Mouse (Mus musculus): ENCODE measurements around the gene Brpf3. TPM values are rescaled to one million over a fixed set of nuclear protein-coding genes. Genes with fewer than 3 reads are reported as not detected.

Gene Brpf3
- polyA plus RNA-seq, 1 experiment from 2014 or later: 6.0 TPM

DNA sequence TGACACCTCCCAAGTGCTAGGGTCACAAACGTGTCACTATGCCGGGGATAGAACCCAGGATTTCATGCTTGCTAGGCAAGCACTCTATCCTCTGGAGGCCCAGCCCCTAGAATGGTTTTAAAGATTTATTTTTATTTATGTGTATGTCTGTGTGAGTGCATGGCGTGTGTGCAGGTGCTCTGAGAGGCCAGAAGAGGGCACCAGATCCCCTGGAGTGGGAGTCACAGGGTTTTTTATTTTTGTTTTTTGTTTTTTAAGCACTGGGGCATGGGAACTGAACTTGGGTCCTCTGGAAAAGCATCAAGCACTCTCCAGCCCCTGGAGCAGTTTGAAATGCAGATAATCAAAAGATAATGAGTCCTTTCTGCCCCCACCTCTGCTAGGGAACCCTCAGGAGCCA lies 24.1 kb upstream of the Brpf3 start:
- Histone ChIP-seq H3K4me1 (ENCODE audit: insufficient read depth, low read depth, low read length) (no peaks in the 10 kb centered on the region), H3K9me3 (ENCODE audit: low read length) (no peaks in the 10 kb centered on the region), H3K4me3 (ENCODE audit: low read depth, low read length) (no peak overlapping the region), H3K4me2 (replicated peaks; ENCODE audit: low read depth, low read length) (no peak overlapping the region), H3K27me3 (replicated peaks; ENCODE audit: insufficient read depth, low read length) (no peaks in the 10 kb centered on the region), H3K27ac (ENCODE audit: low read length) (no peak overlapping the region), H3K9ac (replicated peaks; ENCODE audit: low read depth) (no peak overlapping the region), H3K36me3 (ENCODE audit: insufficient read depth, low read length) (no peaks in the 10 kb centered on the region)
- WGBS: 91% methylated on average over 3 of the region's 3 CpGs
- TF ChIP-seq EP300 (IDR thresholded peaks at IDR 0.05) (no peak), CTCF (IDR thresholded peaks at IDR 0.05) (peak; percentile 27; the same call in 1 of the 2 replicates)
- DNase-seq (ENCODE audit: low spot score): no peak
- ATAC-seq: no peak

DNA sequence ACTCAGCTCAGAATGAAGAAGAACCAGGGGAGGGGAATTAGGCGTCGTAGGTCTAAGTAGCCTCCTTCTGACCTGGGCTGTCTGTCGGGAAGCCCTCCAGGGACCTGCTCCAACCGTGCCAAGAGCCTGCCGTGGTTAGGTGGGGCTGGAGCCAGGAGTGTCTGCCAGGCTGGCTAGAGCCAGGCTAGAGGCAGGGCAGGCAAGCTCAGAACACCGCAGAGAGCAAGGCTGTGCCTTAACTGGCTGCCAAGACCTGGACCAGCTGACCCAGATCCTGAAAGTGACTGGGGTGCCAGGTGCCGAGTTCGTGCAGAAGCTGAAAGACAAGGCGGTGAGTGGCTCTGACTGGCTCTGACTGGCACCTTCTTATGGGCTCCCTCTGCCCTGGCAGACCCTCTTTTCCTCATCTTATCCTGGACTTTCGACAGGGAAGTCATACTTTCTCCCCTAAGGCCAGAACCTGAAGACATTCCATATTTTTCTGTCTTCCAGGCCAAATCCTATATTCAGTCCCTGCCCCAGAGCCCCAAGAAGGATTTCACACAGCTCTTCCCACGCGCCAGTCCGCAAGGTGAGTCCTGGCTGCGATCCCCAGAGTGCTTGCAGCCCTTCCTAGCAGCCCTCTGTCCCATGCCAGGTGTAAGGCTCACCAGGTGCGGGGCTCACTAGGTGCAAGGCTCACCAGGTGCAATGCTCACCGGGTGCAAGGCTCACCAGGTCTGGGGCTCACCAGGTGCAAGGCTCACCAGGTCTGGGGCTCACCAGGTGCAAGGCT lies 23.5 kb upstream of the Brpf3 start:
- DNase-seq (ENCODE audit: low spot score) (no peak), ATAC-seq (no peak)
- Histone ChIP-seq H3K9me3 (ENCODE audit: low read length) (no peaks in the 10 kb centered on the region), H3K27me3 (replicated peaks; ENCODE audit: insufficient read depth, low read length) (no peaks in the 10 kb centered on the region), H3K27ac (ENCODE audit: low read length) (no peak overlapping the region), H3K36me3 (ENCODE audit: insufficient read depth, low read length) (no peaks in the 10 kb centered on the region), H3K9ac (replicated peaks; ENCODE audit: low read depth) (no peak overlapping the region), H3K4me2 (replicated peaks; ENCODE audit: low read depth, low read length) (no peak overlapping the region), H3K4me1 (ENCODE audit: insufficient read depth, low read depth, low read length) (no peaks in the 10 kb centered on the region), H3K4me3 (ENCODE audit: low read depth, low read length) (no peak overlapping the region)
- 81% methylated on average over 16 of the region's 16 CpGs for WGBS
- TF ChIP-seq EP300 (IDR thresholded peaks at IDR 0.05) (no peak), CTCF (IDR thresholded peaks at IDR 0.05) (no peak)

DNA sequence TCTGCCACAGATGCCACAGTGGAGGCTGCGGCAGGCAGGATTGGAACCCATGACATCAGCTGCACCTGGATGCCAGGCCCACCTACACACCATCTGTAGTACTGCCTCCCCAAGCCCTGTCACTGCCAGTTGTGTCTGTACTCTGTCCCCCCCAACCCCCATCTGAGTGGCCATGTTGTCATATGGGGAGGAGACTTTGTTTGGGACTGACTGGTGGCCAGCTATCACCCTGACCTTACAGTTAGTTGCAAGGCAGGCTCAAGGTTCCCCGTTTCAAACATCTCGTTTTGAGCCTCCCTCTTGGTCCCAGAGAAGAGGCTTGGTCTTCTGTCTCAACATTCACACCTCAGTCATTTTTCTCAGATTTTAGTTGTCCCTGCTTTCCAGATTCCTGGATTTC lies 21.2 kb upstream of the Brpf3 start:
- Histone ChIP-seq H3K36me3 (ENCODE audit: insufficient read depth, low read length) (no peaks in the 10 kb centered on the region), H3K9me3 (ENCODE audit: low read length) (no peaks in the 10 kb centered on the region), H3K27ac (ENCODE audit: low read length) (no peak overlapping the region), H3K4me3 (ENCODE audit: low read depth, low read length) (no peak overlapping the region), H3K4me2 (replicated peaks; ENCODE audit: low read depth, low read length) (no peak overlapping the region), H3K27me3 (replicated peaks; ENCODE audit: insufficient read depth, low read length) (no peaks in the 10 kb centered on the region), H3K9ac (replicated peaks; ENCODE audit: low read depth) (no peak overlapping the region), H3K4me1 (ENCODE audit: insufficient read depth, low read depth, low read length) (no peaks in the 10 kb centered on the region)
- WGBS: 88% methylated on average over 3 of the region's 3 CpGs
- TF ChIP-seq CTCF (IDR thresholded peaks at IDR 0.05) (no peak), EP300 (IDR thresholded peaks at IDR 0.05) (no peak)
- DNase-seq (ENCODE audit: low spot score): no peak
- ATAC-seq: no peak

DNA sequence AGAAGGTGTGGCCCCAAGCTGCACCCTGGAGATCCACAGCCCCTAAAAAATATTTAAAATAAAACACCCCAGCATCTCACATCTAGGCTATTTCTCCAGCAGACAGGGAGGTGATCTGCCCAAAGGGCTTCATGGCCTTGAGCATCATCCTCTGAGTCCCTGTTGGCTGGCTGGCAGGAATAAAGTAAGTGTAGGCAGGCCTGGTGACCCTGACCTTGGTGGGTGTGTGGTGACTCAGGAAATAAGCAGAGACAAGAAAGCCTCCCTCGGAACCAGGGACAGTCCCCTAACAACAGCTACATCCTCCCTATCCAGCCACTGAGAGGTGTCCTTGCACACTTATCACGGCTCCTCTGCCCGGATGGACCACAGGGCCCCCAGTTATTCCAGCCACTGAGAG lies 20.1 kb upstream of the Brpf3 start:
- TF ChIP-seq CTCF (IDR thresholded peaks at IDR 0.05): no peak
- TF ChIP-seq EP300 (IDR thresholded peaks at IDR 0.05): no peak

DNA sequence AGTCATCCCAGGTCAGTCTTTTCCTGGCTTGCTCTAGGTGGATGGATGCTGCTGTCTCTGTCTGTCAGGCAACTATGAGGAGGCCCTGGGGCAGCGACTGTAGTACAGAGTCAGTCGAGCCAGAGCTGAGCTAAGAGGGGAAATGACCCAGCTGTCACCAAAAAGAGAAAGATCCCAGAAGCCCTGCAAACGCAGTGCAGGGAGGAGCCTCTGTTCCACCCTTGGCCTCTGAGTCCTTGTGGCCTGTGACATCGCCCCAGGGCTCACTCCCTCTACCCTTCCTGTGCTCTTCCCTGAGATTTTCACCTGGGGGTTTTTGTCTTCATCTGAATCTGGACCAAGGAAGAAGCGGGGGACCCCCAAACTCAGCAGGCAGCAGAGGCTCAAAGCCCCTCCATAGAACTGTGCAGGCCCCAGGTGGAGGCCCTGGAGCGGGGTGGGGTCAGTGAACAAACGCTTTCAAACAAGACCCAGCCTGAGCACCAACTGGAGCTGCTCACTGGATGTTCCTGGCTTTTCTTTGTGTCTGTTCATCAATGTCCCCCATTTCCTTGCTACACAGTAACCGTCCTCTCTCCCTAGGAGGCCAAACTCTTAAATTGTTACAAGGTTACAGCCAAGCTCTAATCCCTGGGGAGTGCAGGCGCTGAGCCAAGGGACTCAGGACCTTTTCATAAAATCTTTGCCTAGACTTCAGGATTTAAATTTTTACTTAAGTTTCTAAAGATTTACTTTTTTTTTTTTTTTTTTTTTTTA lies 19.4 kb upstream of the Brpf3 start:
- DNase-seq (ENCODE audit: low spot score): no peak

More for the DNA sequence above, 20.1 kb upstream of the Brpf3 start:
- DNase-seq (ENCODE audit: low spot score) (no peak), ATAC-seq (no peak)
- 42% methylated on average over 3 of the region's 3 CpGs for WGBS
- no peaks in the 10 kb centered on the region for H3K36me3 ChIP-seq (ENCODE audit: insufficient read depth, low read length)
- H3K27ac ChIP-seq (ENCODE audit: low read length): no peak overlapping the region
- no peak overlapping the region for H3K4me2 ChIP-seq (replicated peaks; ENCODE audit: low read depth, low read length)
- no peak overlapping the region for H3K4me3 ChIP-seq (ENCODE audit: low read depth, low read length)
- H3K4me1 ChIP-seq (ENCODE audit: insufficient read depth, low read depth, low read length): no peaks in the 10 kb centered on the region
- H3K9me3 ChIP-seq (ENCODE audit: low read length): no peaks in the 10 kb centered on the region
- H3K27me3 ChIP-seq (replicated peaks; ENCODE audit: insufficient read depth, low read length): no peaks in the 10 kb centered on the region
- no peak overlapping the region for H3K9ac ChIP-seq (replicated peaks; ENCODE audit: low read depth)

DNA sequence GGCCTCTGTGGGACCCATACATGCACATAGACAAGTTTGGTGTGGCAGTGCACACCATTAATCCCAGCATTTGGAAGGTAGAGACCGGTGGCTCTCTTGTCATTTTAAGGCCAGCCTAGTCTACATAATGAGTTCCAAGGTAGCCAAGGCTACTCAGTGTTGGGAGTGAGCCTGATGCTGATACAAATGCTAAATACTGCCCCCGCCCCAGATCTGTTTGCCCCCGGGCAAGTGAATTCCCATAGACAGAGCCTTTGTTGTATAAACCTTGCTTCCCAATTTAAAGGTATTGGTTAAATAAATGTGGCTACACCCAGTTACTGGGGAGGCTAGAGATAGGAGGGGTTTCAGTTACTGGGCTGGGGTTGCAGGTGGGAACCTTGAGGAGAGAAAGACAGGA lies 15.9 kb upstream of the Brpf3 start:
- no peak overlapping the region for H3K4me3 ChIP-seq (ENCODE audit: low read depth, low read length)
- H3K4me1 ChIP-seq (ENCODE audit: insufficient read depth, low read depth, low read length): no peaks in the 10 kb centered on the region
- no peak for TF ChIP-seq EP300 (IDR thresholded peaks at IDR 0.05)
- TF ChIP-seq CTCF (IDR thresholded peaks at IDR 0.05): no peak
- no peak for ATAC-seq
- H3K9me3 ChIP-seq (ENCODE audit: low read length): no peaks in the 10 kb centered on the region
- H3K36me3 ChIP-seq (ENCODE audit: insufficient read depth, low read length): no peaks in the 10 kb centered on the region
- no peak overlapping the region for H3K4me2 ChIP-seq (replicated peaks; ENCODE audit: low read depth, low read length)
- no peaks in the 10 kb centered on the region for H3K27me3 ChIP-seq (replicated peaks; ENCODE audit: insufficient read depth, low read length)
- DNase-seq (ENCODE audit: low spot score): no peak
- 87% methylated on average over 3 of the region's 3 CpGs for WGBS
- no peak overlapping the region for H3K9ac ChIP-seq (replicated peaks; ENCODE audit: low read depth)
- no peak overlapping the region for H3K27ac ChIP-seq (ENCODE audit: low read length)

More for the DNA sequence above, 19.4 kb upstream of the Brpf3 start:
- WGBS: 49% methylated on average over 9 of the region's 9 CpGs
- Histone ChIP-seq H3K27ac (ENCODE audit: low read length) (no peak overlapping the region), H3K36me3 (ENCODE audit: insufficient read depth, low read length) (no peaks in the 10 kb centered on the region), H3K9me3 (ENCODE audit: low read length) (no peaks in the 10 kb centered on the region), H3K4me1 (ENCODE audit: insufficient read depth, low read depth, low read length) (no peaks in the 10 kb centered on the region), H3K27me3 (replicated peaks; ENCODE audit: insufficient read depth, low read length) (no peaks in the 10 kb centered on the region), H3K4me2 (replicated peaks; ENCODE audit: low read depth, low read length) (no peak overlapping the region), H3K9ac (replicated peaks; ENCODE audit: low read depth) (no peak overlapping the region), H3K4me3 (ENCODE audit: low read depth, low read length) (no peak overlapping the region)
- TF ChIP-seq CTCF (IDR thresholded peaks at IDR 0.05) (no peak), EP300 (IDR thresholded peaks at IDR 0.05) (no peak)
- no peak for ATAC-seq
